In the genomic region with DNA sequence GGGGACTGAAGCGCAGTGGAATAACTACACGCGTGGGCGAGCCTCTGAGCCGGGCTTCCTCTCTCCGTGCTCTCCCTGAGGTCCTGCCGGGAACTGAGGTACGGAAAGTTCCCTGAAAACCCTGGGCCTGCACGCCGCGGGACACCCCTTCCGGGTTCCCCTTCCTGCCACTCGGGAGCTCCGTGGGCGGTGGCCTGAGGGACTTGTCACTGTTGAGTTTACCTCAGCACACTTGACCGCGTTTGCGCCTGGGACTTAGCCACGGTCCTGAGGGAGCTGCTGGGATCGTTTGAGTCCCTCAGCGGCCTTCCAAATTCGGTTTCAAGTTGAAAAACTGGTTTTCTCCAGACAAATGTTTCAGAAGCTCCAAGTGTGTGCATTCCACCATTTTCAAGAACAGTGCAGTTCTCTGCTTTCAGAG, we compare ENCODE assay signal across 8 mouse cellular contexts. TPM values are rescaled to one million over a fixed set of nuclear protein-coding genes. Genes with fewer than 3 reads are reported as not detected.
A peak's percentile ranks its signal among the peaks of the same experiment; 100 is the strongest.
DNase-seq lines count a peak whose midpoint lies in the region; ATAC-seq and TF ChIP-seq lines count a peak whose summit lies in the region.

No protein-coding gene starts in this region.

- 0 out of 2 replicates have a peak, but pooled peaks cover 6% of the 10 kb centered on the region for H3K36me3 ChIP-seq in heart, embryonic 10.5 days
- H3K36me3 ChIP-seq in kidney, embryonic 14.5 days (ENCODE audit: control insufficient read depth, insufficient read depth, low read length): peaks cover 3% of the 10 kb centered on the region; the same call in 1 of the 2 replicates
- peaks cover 3% of the 10 kb centered on the region; the same call in 1 of the 2 replicates for H3K36me3 ChIP-seq in small intestine, adult 2 months (ENCODE audit: control insufficient read depth, insufficient read depth, low read length)

- peak; percentile 69 for DNase-seq in right cerebral cortex, adult 18-20 months
- DNase-seq in right cerebral cortex, postnatal 25 days: no peak
- DNase-seq in heart, embryonic 10.5 days (ENCODE audit: low spot score): peak; percentile 88
- peak; percentile 84 for DNase-seq in lung, postnatal 10 days
- no peak for DNase-seq in cerebellum, adult 9-11 months

- no peak for TF ChIP-seq CTCF in cortical plate, adult 2 months (IDR thresholded peaks at IDR 0.05; ENCODE audit: extremely low read depth, insufficient read depth, low read length)
- no peak for TF ChIP-seq CTCF in small intestine, adult 2 months (IDR thresholded peaks at IDR 0.05; ENCODE audit: extremely low read depth, insufficient read length, insufficient replicate concordance, low read depth, low read length)

- H3K9me3 ChIP-seq in heart, embryonic 10.5 days: no peaks in the 10 kb centered on the region
- H3K9me3 ChIP-seq in kidney, embryonic 14.5 days (ENCODE audit: control insufficient read depth, low read length): no peaks in the 10 kb centered on the region

- H3K27ac ChIP-seq in cortical plate, adult 2 months (ENCODE audit: insufficient read depth, low read length): peak overlapping the region; percentile 94
- H3K27ac ChIP-seq in heart, embryonic 10.5 days: peak overlapping the region; percentile 98
- peak overlapping the region; percentile 96 for H3K27ac ChIP-seq in kidney, embryonic 14.5 days (ENCODE audit: low read depth, low read length)
- peak overlapping the region; percentile 99 for H3K27ac ChIP-seq in small intestine, adult 2 months (ENCODE audit: insufficient read depth, low read depth, low read length)

- H3K4me2 ChIP-seq in kidney, embryonic 14.5 days (replicated peaks; ENCODE audit: low read depth, low read length): peak overlapping the region; percentile 80

- H3K4me3 ChIP-seq in cortical plate, adult 2 months (ENCODE audit: insufficient read depth, low read length): peak overlapping the region; percentile 83
- peak overlapping the region; percentile 99 for H3K4me3 ChIP-seq in heart, embryonic 10.5 days
- peak overlapping the region; percentile 84 for H3K4me3 ChIP-seq in kidney, embryonic 14.5 days (ENCODE audit: low read length)
- H3K4me3 ChIP-seq in small intestine, adult 2 months (ENCODE audit: low read depth, low read length): peak overlapping the region; percentile 86

- TF ChIP-seq POLR2A in cortical plate, adult 2 months (IDR thresholded peaks at IDR 0.05; ENCODE audit: extremely low read depth, insufficient read depth, low read length): no peak
- TF ChIP-seq POLR2A in small intestine, adult 2 months (IDR thresholded peaks at IDR 0.05; ENCODE audit: low read depth, low read length): no peak; the same call in 1 of the 2 replicates

- H3K4me1 ChIP-seq in cortical plate, adult 2 months (ENCODE audit: control insufficient read depth, insufficient read depth, low read length): peaks cover 6% of the 10 kb centered on the region
- H3K4me1 ChIP-seq in heart, embryonic 10.5 days: peaks cover 24% of the 10 kb centered on the region
- H3K4me1 ChIP-seq in kidney, embryonic 14.5 days (ENCODE audit: control insufficient read depth, insufficient read depth, low read length): peaks cover 21% of the 10 kb centered on the region; the same call in 1 of the 2 replicates
- H3K4me1 ChIP-seq in small intestine, adult 2 months (ENCODE audit: control insufficient read depth, insufficient read depth, insufficient read length, low read length): no peaks in the 10 kb centered on the region

- ATAC-seq in kidney, embryonic 14.5 days (ENCODE audit: low FRiP score, low TSS enrichment): peak; percentile 68

- H3K9ac ChIP-seq in kidney, embryonic 14.5 days (ENCODE audit: low read depth, low read length): peak overlapping the region; percentile 86

- under 1% methylated on average over 22 of the region's 22 CpGs for WGBS in heart, embryonic 10.5 days
- WGBS in kidney, embryonic 14.5 days: under 1% methylated on average over 22 of the region's 22 CpGs
- under 1% methylated on average over 22 of the region's 22 CpGs for whole genome bisulfite sequencing in small intestine, adult 2 months

- no peaks in the 10 kb centered on the region for H3K27me3 ChIP-seq in heart, embryonic 10.5 days (ENCODE audit: insufficient read depth, poor library complexity, severe bottlenecking)
- no peaks in the 10 kb centered on the region for H3K27me3 ChIP-seq in kidney, embryonic 14.5 days (ENCODE audit: control insufficient read depth, insufficient read depth, low read length)
- no peaks in the 10 kb centered on the region for H3K27me3 ChIP-seq in small intestine, adult 2 months (ENCODE audit: control insufficient read depth, insufficient read depth, low read length)

RNA-seq across cellular contexts. Expression of gene Ints13, which starts 0.5 kb away (rescaled TPM):
- polyA plus RNA-seq in cortical plate, adult 2 months (2012; rRNA removed): 79.8 and 89.3 TPM in 2 replicates
- 54.5 and 63.1 TPM in 2 replicates for polyA plus RNA-seq in heart, embryonic 10.5 days (2016; fragmentation: Nextera tagmentation; extraction: Ambion mirVana)
- polyA plus RNA-seq in kidney, embryonic 14.5 days (2014; fragmentation: Nextera tagmentation; extraction: Ambion mirVana): 58.3 and 73.9 TPM in 2 replicates
- 3.1 and 5.1 TPM in 2 replicates for polyA plus RNA-seq in small intestine, adult 2 months (2012; rRNA removed)

RNA-seq across cellular contexts. Expression of gene Fgfr1op2, which starts 1.1 kb away (rescaled TPM):
- 90.7 and 94.1 TPM in 2 replicates for polyA plus RNA-seq in cortical plate, adult 2 months (2012; rRNA removed)
- 85.1 and 91.3 TPM in 2 replicates for polyA plus RNA-seq in heart, embryonic 10.5 days (2016; fragmentation: Nextera tagmentation; extraction: Ambion mirVana)
- 83.1 and 100 TPM in 2 replicates for polyA plus RNA-seq in kidney, embryonic 14.5 days (2014; fragmentation: Nextera tagmentation; extraction: Ambion mirVana)
- 39.4 and 54.7 TPM in 2 replicates for polyA plus RNA-seq in small intestine, adult 2 months (2012; rRNA removed)

Comparison
In these comparisons a context has a peak if more than half of its experiments do, and no peak if none do; other contexts are left out.
1. DNase-seq: peak in right cerebral cortex, adult 18-20 months (single experiment), heart, embryonic 10.5 days (single experiment) and lung, postnatal 10 days (single experiment); none in right cerebral cortex, postnatal 25 days (single experiment) and cerebellum, adult 9-11 months (single experiment).
2. Peak in every context shown above with its lines, with median percentiles within 50 percentile points of each other: H3K27ac ChIP-seq and H3K4me3 ChIP-seq.